Comparison of ENCODE assay signal across 15 mouse cellular contexts in the genomic region with DNA sequence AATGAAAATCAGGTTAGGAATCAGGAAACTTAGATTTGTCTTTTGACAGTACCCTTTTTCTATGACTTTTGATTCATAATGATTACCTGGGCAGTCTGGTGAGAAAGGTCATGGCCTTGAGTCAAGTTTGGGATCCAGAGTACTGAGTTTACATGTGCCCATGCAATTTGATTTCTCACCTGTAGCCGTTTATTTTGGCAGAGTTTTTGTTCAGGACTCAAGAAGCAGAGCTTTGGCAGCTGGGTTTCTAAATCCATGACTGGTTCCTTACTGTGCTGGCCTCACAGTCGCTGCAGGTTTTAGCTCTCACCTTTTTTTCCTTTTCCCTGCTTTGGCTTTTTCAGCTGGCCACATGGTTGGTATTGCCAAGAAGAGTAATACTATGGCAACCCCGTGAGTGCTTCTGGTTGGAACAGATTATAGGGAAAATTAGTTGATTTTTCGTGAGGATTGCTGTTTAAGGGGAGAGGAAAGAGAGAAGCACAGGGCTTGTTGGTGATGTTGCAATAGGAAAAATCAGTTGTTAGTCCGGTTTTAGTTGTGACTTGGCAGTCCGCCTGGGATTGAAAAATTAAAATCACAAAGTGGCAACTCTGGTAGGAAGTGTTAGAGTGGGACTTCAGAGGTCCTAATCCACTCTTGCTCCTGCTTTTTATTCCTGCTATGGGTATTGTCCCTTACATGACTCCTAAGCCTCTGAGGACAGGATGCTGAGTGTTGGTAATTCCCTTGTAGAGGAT. TPM values are rescaled to one million over a fixed set of nuclear protein-coding genes. Genes with fewer than 3 reads are reported as not detected.
DNase-seq lines count a peak whose midpoint lies in the region; ATAC-seq and TF ChIP-seq lines count a peak whose summit lies in the region.
"Had no signal": no experiment of that assay in that cellular context is flagged by ENCODE, and none has a peak within 500 bp of the region (broad histone marks: within the 10 kb centered on the region; RNA-seq: fewer than 3 reads in every experiment).

No protein-coding gene starts in this region.

- TF ChIP-seq CTCF in liver, adult 2 months (IDR thresholded peaks at IDR 0.05; ENCODE audit: low read depth, low read length): no peak
- no peak for TF ChIP-seq CTCF in hindbrain, postnatal 0 days (IDR thresholded peaks at IDR 0.05; ENCODE audit: low read depth)

- TF ChIP-seq POLR2A in liver, adult 2 months (IDR thresholded peaks at IDR 0.05; ENCODE audit: extremely low read depth, insufficient read depth, low read length): no peak

- peaks cover 15% of the 10 kb centered on the region for H3K4me1 ChIP-seq in embryonic facial prominence, embryonic 15.5 days
- H3K4me1 ChIP-seq in embryonic facial prominence, embryonic 10.5 days: peaks cover 15% of the 10 kb centered on the region
- H3K4me1 ChIP-seq in liver, adult 2 months (ENCODE audit: control insufficient read depth, insufficient read depth, low read length): peaks cover 20% of the 10 kb centered on the region
- peaks cover 9% of the 10 kb centered on the region for H3K4me1 ChIP-seq in liver, embryonic 11.5 days (replicated peaks; ENCODE audit: control insufficient read depth, insufficient read depth, low read length)
- H3K4me1 ChIP-seq in stomach, embryonic 16.5 days (ENCODE audit: control insufficient read depth, insufficient read depth, low read length): peaks cover 15% of the 10 kb centered on the region
- no peaks in the 10 kb centered on the region; the same call in 1 of the 2 replicates for H3K4me1 ChIP-seq in hindbrain, postnatal 0 days (ENCODE audit: insufficient read depth, low read length)

- peaks cover 18% of the 10 kb centered on the region for H3K79me2 ChIP-seq in liver, adult 2 months (ENCODE audit: control insufficient read depth, insufficient read depth, low read length)

- no peak overlapping the region for H3K4me2 ChIP-seq in embryonic facial prominence, embryonic 15.5 days (replicated peaks)
- no peak overlapping the region for H3K4me2 ChIP-seq in liver, embryonic 11.5 days
- H3K4me2 ChIP-seq in stomach, embryonic 16.5 days (ENCODE audit: low read depth, low read length): no peak overlapping the region
- no peak overlapping the region for H3K4me2 ChIP-seq in hindbrain, postnatal 0 days (ENCODE audit: low read depth, low read length)
- H3K4me2 ChIP-seq: intestine, embryonic 15.5 days had no signal

- no peaks in the 10 kb centered on the region for H3K9me3 ChIP-seq in embryonic facial prominence, embryonic 15.5 days (replicated peaks)
- no peaks in the 10 kb centered on the region for H3K9me3 ChIP-seq in embryonic facial prominence, embryonic 10.5 days
- H3K9me3 ChIP-seq in liver, embryonic 11.5 days (ENCODE audit: control insufficient read depth, low read length): no peaks in the 10 kb centered on the region
- no peaks in the 10 kb centered on the region for H3K9me3 ChIP-seq in stomach, embryonic 16.5 days (replicated peaks; ENCODE audit: control insufficient read depth, low read length)
- H3K9me3 ChIP-seq in hindbrain, postnatal 0 days (ENCODE audit: low read length): no peaks in the 10 kb centered on the region
- H3K9me3 ChIP-seq: intestine, embryonic 15.5 days had no signal

- H3K27ac ChIP-seq in embryonic facial prominence, embryonic 15.5 days (replicated peaks): peak overlapping the region; percentile 28; the same call in 1 of the 2 replicates
- no peak overlapping the region for H3K27ac ChIP-seq in embryonic facial prominence, embryonic 10.5 days (replicated peaks)
- peak overlapping the region; percentile 27 for H3K27ac ChIP-seq in liver, adult 2 months (replicated peaks; ENCODE audit: insufficient read depth, low read depth, low read length)
- no peak overlapping the region for H3K27ac ChIP-seq in liver, embryonic 11.5 days (ENCODE audit: low read depth, low read length)
- peak overlapping the region; percentile 67; the same call in 1 of the 2 replicates for H3K27ac ChIP-seq in stomach, embryonic 16.5 days (ENCODE audit: low read length)
- H3K27ac ChIP-seq in hindbrain, postnatal 0 days: no peak overlapping the region
- H3K27ac ChIP-seq: intestine, embryonic 15.5 days; kidney, postnatal 0 days; liver, embryonic 14.5 days had no signal

- no peak for DNase-seq in embryonic facial prominence, embryonic 10.5 days (ENCODE audit: low spot score)
- DNase-seq in liver, adult 2 months (ENCODE audit: extremely low read depth, low read depth, low spot score): peak; percentile 95
- DNase-seq in liver, embryonic 11.5 days (ENCODE audit: low spot score): no peak
- DNase-seq in lung, adult 18-20 months: peak; percentile 53 to 76
- DNase-seq in yolk sac, embryonic 10.5 days (ENCODE audit: low spot score): no peak
- DNase-seq in hindbrain, postnatal 0 days (ENCODE audit: low spot score): no peak
- DNase-seq: adrenal gland, postnatal 36 days; cerebellum, postnatal 14 days; gastrocnemius, postnatal 36 days had no signal

- no peak overlapping the region for H3K4me3 ChIP-seq in embryonic facial prominence, embryonic 15.5 days (replicated peaks)
- no peak overlapping the region for H3K4me3 ChIP-seq in embryonic facial prominence, embryonic 10.5 days
- no peak overlapping the region for H3K4me3 ChIP-seq in liver, adult 2 months (ENCODE audit: insufficient read depth, low read depth, low read length)
- no peak overlapping the region for H3K4me3 ChIP-seq in liver, embryonic 11.5 days (ENCODE audit: low read depth, low read length)
- no peak overlapping the region for H3K4me3 ChIP-seq in stomach, embryonic 16.5 days (replicated peaks; ENCODE audit: low read length)
- no peak overlapping the region for H3K4me3 ChIP-seq in hindbrain, postnatal 0 days (ENCODE audit: low read length)
- H3K4me3 ChIP-seq: intestine, embryonic 15.5 days had no signal

- H3K36me3 ChIP-seq in embryonic facial prominence, embryonic 15.5 days: peaks cover 18% of the 10 kb centered on the region; the same call in 1 of the 2 replicates
- peaks cover 7% of the 10 kb centered on the region for H3K36me3 ChIP-seq in embryonic facial prominence, embryonic 10.5 days (replicated peaks)
- peaks cover 13% of the 10 kb centered on the region; the same call in 1 of the 2 replicates for H3K36me3 ChIP-seq in liver, adult 2 months (ENCODE audit: control insufficient read depth, insufficient read depth, low read length)
- H3K36me3 ChIP-seq in liver, embryonic 11.5 days (ENCODE audit: control insufficient read depth, insufficient read depth, low read length): no peaks in the 10 kb centered on the region; the same call in 1 of the 2 replicates
- 0 out of 2 replicates have a peak, but pooled peaks cover 3% of the 10 kb centered on the region for H3K36me3 ChIP-seq in stomach, embryonic 16.5 days (ENCODE audit: control insufficient read depth, insufficient read depth, low read length)
- H3K36me3 ChIP-seq in hindbrain, postnatal 0 days (ENCODE audit: insufficient read depth, low read length): no peaks in the 10 kb centered on the region
- H3K36me3 ChIP-seq: intestine, embryonic 15.5 days had no signal

- no peak overlapping the region for H3K9ac ChIP-seq in embryonic facial prominence, embryonic 15.5 days
- no peak overlapping the region for H3K9ac ChIP-seq in liver, adult 2 months (ENCODE audit: low read depth, low read length)
- no peak overlapping the region for H3K9ac ChIP-seq in liver, embryonic 11.5 days (ENCODE audit: low read depth, low read length)
- H3K9ac ChIP-seq in stomach, embryonic 16.5 days (ENCODE audit: low read length): 0 out of 2 replicates have a peak overlapping the region, but pooled peaks have one; percentile 5
- H3K9ac ChIP-seq in hindbrain, postnatal 0 days (replicated peaks; ENCODE audit: low read length): no peak overlapping the region
- H3K9ac ChIP-seq: intestine, embryonic 15.5 days; liver, embryonic 14.5 days had no signal

- H3K27me3 ChIP-seq in embryonic facial prominence, embryonic 15.5 days: no peaks in the 10 kb centered on the region
- H3K27me3 ChIP-seq in embryonic facial prominence, embryonic 10.5 days (replicated peaks; ENCODE audit: low read depth, poor library complexity, severe bottlenecking): no peaks in the 10 kb centered on the region
- no peaks in the 10 kb centered on the region for H3K27me3 ChIP-seq in liver, adult 2 months (ENCODE audit: control insufficient read depth, insufficient read depth, low read length)
- no peaks in the 10 kb centered on the region for H3K27me3 ChIP-seq in liver, embryonic 11.5 days (replicated peaks; ENCODE audit: control insufficient read depth, insufficient read depth, low read length)
- no peaks in the 10 kb centered on the region for H3K27me3 ChIP-seq in stomach, embryonic 16.5 days (ENCODE audit: control insufficient read depth, insufficient read depth, low read length)
- no peaks in the 10 kb centered on the region for H3K27me3 ChIP-seq in hindbrain, postnatal 0 days (ENCODE audit: insufficient read depth, low read length)
- H3K27me3 ChIP-seq: intestine, embryonic 15.5 days had no signal

- WGBS in embryonic facial prominence, embryonic 15.5 days: 62% methylated on average over 6 of the region's 6 CpGs
- WGBS in embryonic facial prominence, embryonic 10.5 days: 82% methylated on average over 6 of the region's 6 CpGs
- WGBS in liver, adult 2 months: 21% methylated on average over 6 of the region's 6 CpGs
- WGBS in liver, embryonic 11.5 days: 82% methylated on average over 6 of the region's 6 CpGs
- 76% methylated on average over 6 of the region's 6 CpGs for WGBS in stomach, embryonic 16.5 days
- WGBS in hindbrain, postnatal 0 days: 73% methylated on average over 6 of the region's 6 CpGs

- no peak for ATAC-seq in embryonic facial prominence, embryonic 15.5 days (ENCODE audit: insufficient number of reproducible peaks, low FRiP score, low TSS enrichment, low read depth)
- ATAC-seq in liver, embryonic 11.5 days (replicated peaks; ENCODE audit: low FRiP score): no peak
- ATAC-seq in stomach, embryonic 16.5 days (ENCODE audit: insufficient read depth, low FRiP score): no peak
- no peak for ATAC-seq in hindbrain, postnatal 0 days
- ATAC-seq: activated CD4-positive, CD25-positive, alpha-beta regulatory T cell, adult 4 months; intestine, embryonic 15.5 days had no signal

RNA-seq across cellular contexts. Expression of gene Thoc7, which starts 53.2 kb away (rescaled TPM):
- polyA plus RNA-seq in embryonic facial prominence, embryonic 15.5 days (2015; fragmentation: Nextera tagmentation; extraction: Ambion mirVana): 160 and 169 TPM in 2 replicates
- polyA plus RNA-seq in embryonic facial prominence, embryonic 10.5 days (2016; fragmentation: Nextera tagmentation; extraction: Ambion mirVana): 231 and 236 TPM in 2 replicates
- 41.5 and 53.3 TPM in 2 replicates for total RNA-seq in liver, adult 2 months (2014; rRNA removed)
- polyA plus RNA-seq in liver, adult 2 months (2012; rRNA removed): 13.8 and 16.5 TPM in 2 replicates
- polyA plus RNA-seq in liver, embryonic 11.5 days (2014; fragmentation: Nextera tagmentation; extraction: Ambion mirVana): 178 and 191 TPM in 2 replicates
- 138 and 143 TPM in 2 replicates for polyA plus RNA-seq in stomach, embryonic 16.5 days (2015; fragmentation: Nextera tagmentation; extraction: Ambion mirVana)
- 38.1 and 46.5 TPM in 2 replicates for total RNA-seq in hindbrain, postnatal 0 days (2014; rRNA removed)
- 211 and 226 TPM in 2 replicates for polyA plus RNA-seq in hindbrain, postnatal 0 days (2015; fragmentation: Nextera tagmentation; extraction: Ambion mirVana)

RNA-seq across cellular contexts. Expression of gene Atxn7, which starts 53.6 kb away (rescaled TPM):
- 4.8 and 6.2 TPM in 2 replicates for polyA plus RNA-seq in embryonic facial prominence, embryonic 15.5 days (2015; fragmentation: Nextera tagmentation; extraction: Ambion mirVana)
- 2.9 and 3.5 TPM in 2 replicates for polyA plus RNA-seq in embryonic facial prominence, embryonic 10.5 days (2016; fragmentation: Nextera tagmentation; extraction: Ambion mirVana)
- 13.2 and 14.9 TPM in 2 replicates for total RNA-seq in liver, adult 2 months (2014; rRNA removed)
- 14.2 and 16.8 TPM in 2 replicates for polyA plus RNA-seq in liver, adult 2 months (2012; rRNA removed)
- 3.0 and 4.0 TPM in 2 replicates for polyA plus RNA-seq in liver, embryonic 11.5 days (2014; fragmentation: Nextera tagmentation; extraction: Ambion mirVana)
- polyA plus RNA-seq in stomach, embryonic 16.5 days (2015; fragmentation: Nextera tagmentation; extraction: Ambion mirVana): 3.8 and 4.1 TPM in 2 replicates
- total RNA-seq in hindbrain, postnatal 0 days (2014; rRNA removed): 9.4 and 11.7 TPM in 2 replicates
- 2.9 and 3.6 TPM in 2 replicates for polyA plus RNA-seq in hindbrain, postnatal 0 days (2015; fragmentation: Nextera tagmentation; extraction: Ambion mirVana)

Comparison
In these comparisons a context has a peak if more than half of its experiments do, and no peak if none do; other contexts are left out.
1. H3K27ac ChIP-seq: peak in embryonic facial prominence, embryonic 15.5 days (single experiment), liver, adult 2 months (single experiment) and stomach, embryonic 16.5 days (single experiment); none in embryonic facial prominence, embryonic 10.5 days (single experiment), liver, embryonic 11.5 days (single experiment) and hindbrain, postnatal 0 days (single experiment).
2. DNase-seq: peak in liver, adult 2 months (single experiment) and lung, adult 18-20 months (2 of 2); none in embryonic facial prominence, embryonic 10.5 days (single experiment), liver, embryonic 11.5 days (single experiment), yolk sac, embryonic 10.5 days (single experiment) and hindbrain, postnatal 0 days (single experiment).